Mouse (Mus musculus) limb, embryonic 11.5 days (tissue): ENCODE data around the gene Baiap2l2. TPM values are rescaled to one million over a fixed set of nuclear protein-coding genes. Genes with fewer than 3 reads are reported as not detected.

Experiments
- ATAC-seq: fragments of 200-750 bp; cut with Nextera tagmentation; 2 replicates; pipeline ENCODE4 v1.8.0; 2017; ENCODE audit warnings: low read depth; ENCODE audit not compliant: insufficient number of reproducible peaks, low FRiP score, low TSS enrichment
- DNase-seq: peaks from one replicate; pipeline ENCODE4 v3.0.0-alpha.2; 2015; ENCODE audit warnings: low spot score
- H3K27ac ChIP-seq: fragments of 300-500 bp; sonication (generic); replicated peaks from 2 replicates; pipeline ENCODE4 v1.5.1; 2014; ENCODE audit warnings: low read depth, mild to moderate bottlenecking, low read length
- H3K27me3 ChIP-seq: fragments of 300-500 bp; sonication (generic); 2 replicates; pipeline ENCODE4 v1.6.1; 2014; ENCODE audit warnings: mild to moderate bottlenecking, low read length, mixed read lengths; ENCODE audit not compliant: control insufficient read depth, insufficient read depth
- H3K36me3 ChIP-seq: fragments of 300-500 bp; sonication (generic); 2 replicates; pipeline ENCODE4 v1.6.1; 2014; ENCODE audit warnings: mild to moderate bottlenecking, low read length, moderate library complexity, mixed read lengths; ENCODE audit not compliant: control insufficient read depth, insufficient read depth
- H3K4me1 ChIP-seq: fragments of 300-500 bp; sonication (generic); 2 replicates; pipeline ENCODE4 v1.6.1; 2014; ENCODE audit warnings: low read length, mixed read lengths; ENCODE audit not compliant: control insufficient read depth, insufficient read depth
- H3K4me2 ChIP-seq: fragments of 300-500 bp; sonication (generic); 2 replicates; pipeline ENCODE4 v1.6.1; 2014; ENCODE audit warnings: low read depth, mild to moderate bottlenecking, moderate library complexity; ENCODE audit not compliant: severe bottlenecking
- H3K4me3 ChIP-seq: fragments of 300-500 bp; sonication (generic); 2 replicates; pipeline ENCODE4 v1.5.1; 2014; ENCODE audit warnings: low read depth, low read length
- H3K9ac ChIP-seq: fragments of 300-500 bp; sonication (generic); 2 replicates; pipeline ENCODE4 v1.6.1; 2014; ENCODE audit warnings: mild to moderate bottlenecking, low read length
- H3K9me3 ChIP-seq: fragments of 300-500 bp; sonication (generic); 2 replicates; pipeline ENCODE4 v1.6.1; 2016; ENCODE audit warnings: low read length; ENCODE audit not compliant: control insufficient read depth
- WGBS: fragments of 180-500 bp; shearing (Covaris S2); extraction: QIAGEN DNeasy Blood & Tissue Kit; methylation state at CpG from one replicate; pipeline ENCODE4 v1.1.7; 2014; 5-methylcytosine and 5-hydroxymethylcytosine counted together
- polyA plus RNA-seq: library from polyadenylated mRNA; unstranded; fragments of >200 nt; fragmentation: Nextera tagmentation; extraction: Ambion mirVana; gene quantifications from 2 replicates; pipeline ENCODE4 v1.2.1, GENCODE M21; 2014

Gene Baiap2l2
- polyA plus RNA-seq, 1 experiment from 2014 or later = 0.88 TPM

DNA sequence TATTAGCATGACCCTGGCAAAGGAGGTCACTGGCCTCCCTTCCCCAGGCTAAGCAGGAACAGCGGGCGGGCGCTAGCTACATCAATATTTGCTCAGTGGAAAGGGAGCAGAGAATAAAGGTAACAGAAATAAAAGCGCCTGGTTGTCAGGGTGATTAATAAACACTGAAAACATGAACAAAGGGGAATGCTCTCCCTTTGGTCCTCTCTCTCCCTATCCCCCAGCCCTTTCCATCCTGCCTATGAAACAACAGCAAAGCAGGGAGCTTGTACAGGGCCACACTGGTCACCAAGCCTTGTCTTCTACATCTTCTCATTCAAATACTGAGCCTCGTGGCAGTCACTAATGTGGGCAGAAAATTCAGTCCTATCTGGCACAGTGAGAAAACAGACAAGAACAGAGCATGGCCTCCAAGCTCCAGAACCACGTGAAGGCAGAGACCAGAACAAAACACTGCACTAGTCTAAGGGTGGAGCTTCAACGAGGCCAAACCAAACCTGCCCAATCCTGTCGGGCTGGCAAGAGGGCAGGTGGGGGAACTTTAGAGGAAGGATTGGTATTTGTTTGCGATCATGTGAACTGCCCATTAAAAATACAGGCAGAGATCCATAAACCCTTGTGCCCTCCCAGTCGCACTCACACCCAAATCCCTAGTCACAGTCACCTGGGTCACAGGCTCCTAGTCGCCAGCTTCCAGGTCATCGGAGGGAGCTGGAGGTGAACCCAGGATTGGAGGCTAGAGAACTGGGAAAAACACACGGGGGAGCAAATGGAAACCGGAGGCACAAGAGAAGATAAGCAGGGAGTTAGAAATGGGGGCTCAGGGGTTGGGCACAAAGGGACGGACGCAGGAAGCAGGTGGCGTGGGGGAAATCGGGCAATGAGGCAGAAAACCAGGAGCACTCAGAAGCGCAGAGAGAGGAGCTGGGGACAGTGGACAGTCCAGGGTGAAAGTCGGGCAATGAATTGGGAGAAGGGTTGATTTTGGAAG is 41.9 kb upstream of the Baiap2l2 start:
- WGBS = 18% methylated on average over 20 of the region's 20 CpGs
- DNase-seq = peak; percentile 60
- no peaks in the 10 kb centered on the region for H3K9me3 ChIP-seq
- no peak for ATAC-seq
- peaks cover 17% of the 10 kb centered on the region for H3K4me1 ChIP-seq
- H3K9ac ChIP-seq = peak overlapping the region; percentile 69
- H3K4me3 ChIP-seq = peak overlapping the region; percentile 50
- peak overlapping the region; percentile 75 for H3K27ac ChIP-seq
- no peaks in the 10 kb centered on the region for H3K36me3 ChIP-seq
- no peaks in the 10 kb centered on the region for H3K27me3 ChIP-seq
- H3K4me2 ChIP-seq = peak overlapping the region; percentile 85

DNA sequence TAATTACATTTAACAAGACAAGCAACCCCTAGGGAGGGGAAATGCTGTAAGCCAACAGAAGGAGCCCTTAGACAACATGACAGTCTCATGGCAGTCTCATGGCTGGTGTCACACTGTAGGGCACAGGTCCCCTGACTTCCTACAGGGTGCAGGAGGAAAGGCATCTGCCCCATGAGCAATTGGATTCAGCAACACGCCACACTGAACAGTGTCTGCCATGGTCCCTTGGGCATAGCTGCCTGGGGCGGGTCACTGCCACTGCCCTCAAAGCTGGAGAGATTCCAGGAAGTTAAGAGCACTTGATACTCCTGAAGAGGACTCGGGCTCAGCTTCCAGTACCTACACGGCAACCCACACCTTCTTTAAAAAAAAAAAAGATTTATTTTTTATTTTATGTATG is 40.9 kb upstream of the Baiap2l2 start:
- no peak overlapping the region for H3K27ac ChIP-seq
- H3K36me3 ChIP-seq = no peaks in the 10 kb centered on the region
- DNase-seq (no peak), ATAC-seq (no peak)
- WGBS = 83% methylated on average over 4 of the region's 4 CpGs
- H3K4me2 ChIP-seq = no peak overlapping the region
- H3K4me3 ChIP-seq = no peak overlapping the region
- H3K9me3 ChIP-seq = no peaks in the 10 kb centered on the region
- peaks cover 17% of the 10 kb centered on the region for H3K4me1 ChIP-seq
- H3K9ac ChIP-seq = no peak overlapping the region
- H3K27me3 ChIP-seq = no peaks in the 10 kb centered on the region

DNA sequence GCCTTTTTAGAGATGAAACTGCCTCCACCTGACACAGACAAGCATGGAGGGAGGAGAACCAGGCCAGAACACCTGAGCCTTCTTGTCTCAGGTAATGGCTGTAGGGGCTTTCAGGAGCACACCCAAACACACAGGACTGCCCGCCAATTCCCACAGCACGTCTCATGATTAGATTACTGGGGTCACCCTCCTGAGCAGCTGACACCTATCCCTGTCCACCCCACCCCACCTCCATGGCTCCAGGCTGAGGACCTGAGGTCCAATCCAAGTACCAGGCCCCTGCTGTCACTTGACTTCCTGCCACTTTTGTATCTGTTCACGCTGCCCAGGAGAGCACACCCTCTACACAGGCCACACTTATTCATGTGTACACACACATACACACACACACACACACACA is 40.4 kb upstream of the Baiap2l2 start:
- ATAC-seq (no peak), DNase-seq (no peak)
- Histone ChIP-seq H3K9me3 (no peaks in the 10 kb centered on the region), H3K9ac (no peak overlapping the region), H3K36me3 (no peaks in the 10 kb centered on the region), H3K4me1 (peaks cover 17% of the 10 kb centered on the region), H3K4me2 (no peak overlapping the region), H3K27ac (no peak overlapping the region), H3K27me3 (no peaks in the 10 kb centered on the region), H3K4me3 (no peak overlapping the region)
- 80% methylated on average over 3 of the region's 3 CpGs for WGBS

DNA sequence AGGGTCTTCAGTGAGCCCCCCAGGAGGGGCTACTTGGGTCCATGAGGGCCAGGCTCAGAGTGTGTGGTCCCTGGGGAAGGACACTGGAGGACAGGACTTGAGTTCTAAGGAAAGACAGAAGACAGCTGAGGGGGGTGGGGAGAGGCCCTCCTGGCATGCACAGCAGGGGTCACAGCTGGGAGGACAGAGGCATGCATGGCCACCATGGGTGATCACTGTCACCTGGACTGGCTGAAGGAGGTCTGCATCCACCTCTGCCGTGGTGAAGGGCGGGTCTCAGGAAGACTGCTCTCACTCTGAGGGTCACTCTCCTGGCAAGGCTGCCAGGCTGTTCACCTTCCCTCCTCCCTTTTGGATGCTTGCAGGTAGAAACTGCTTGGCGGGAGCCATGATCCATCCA is 39.0 kb upstream of the Baiap2l2 start:
- ATAC-seq (no peak), DNase-seq (no peak)
- peaks cover 17% of the 10 kb centered on the region for H3K4me1 ChIP-seq
- WGBS = 89% methylated on average over 3 of the region's 3 CpGs
- no peaks in the 10 kb centered on the region for H3K9me3 ChIP-seq
- no peaks in the 10 kb centered on the region for H3K36me3 ChIP-seq
- peak overlapping the region; percentile 1; the same call in 1 of the 2 replicates for H3K27ac ChIP-seq
- no peak overlapping the region for H3K4me3 ChIP-seq
- H3K9ac ChIP-seq = no peak overlapping the region
- no peaks in the 10 kb centered on the region for H3K27me3 ChIP-seq
- no peak overlapping the region for H3K4me2 ChIP-seq

DNA sequence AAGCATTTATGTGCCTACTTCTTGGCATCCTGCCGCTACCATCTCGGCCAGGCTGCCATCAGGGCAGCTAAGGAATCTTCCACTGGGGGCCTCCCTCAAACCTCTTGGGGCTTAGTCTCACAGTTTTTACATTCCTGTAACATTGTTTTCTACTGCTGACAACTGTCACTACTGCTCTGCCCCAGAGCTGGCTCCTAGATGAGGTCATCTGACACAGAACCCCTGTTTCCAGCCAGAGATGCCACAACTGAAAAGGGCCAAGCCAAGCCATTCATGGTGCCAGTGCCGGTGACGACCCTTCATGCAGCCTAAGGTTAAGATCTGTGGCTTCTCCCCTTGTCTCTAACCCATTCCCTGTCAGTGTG is 38.4 kb upstream of the Baiap2l2 start:
- no peak overlapping the region for H3K4me3 ChIP-seq
- no peaks in the 10 kb centered on the region for H3K9me3 ChIP-seq
- no peak overlapping the region for H3K4me2 ChIP-seq
- H3K27me3 ChIP-seq = no peaks in the 10 kb centered on the region
- H3K36me3 ChIP-seq = no peaks in the 10 kb centered on the region
- peaks cover 17% of the 10 kb centered on the region for H3K4me1 ChIP-seq
- DNase-seq (no peak), ATAC-seq (no peak)
- WGBS = 91% methylated on average over 4 of the region's 4 CpGs
- H3K27ac ChIP-seq = peak overlapping the region; percentile 1; the same call in 1 of the 2 replicates
- no peak overlapping the region for H3K9ac ChIP-seq

DNA sequence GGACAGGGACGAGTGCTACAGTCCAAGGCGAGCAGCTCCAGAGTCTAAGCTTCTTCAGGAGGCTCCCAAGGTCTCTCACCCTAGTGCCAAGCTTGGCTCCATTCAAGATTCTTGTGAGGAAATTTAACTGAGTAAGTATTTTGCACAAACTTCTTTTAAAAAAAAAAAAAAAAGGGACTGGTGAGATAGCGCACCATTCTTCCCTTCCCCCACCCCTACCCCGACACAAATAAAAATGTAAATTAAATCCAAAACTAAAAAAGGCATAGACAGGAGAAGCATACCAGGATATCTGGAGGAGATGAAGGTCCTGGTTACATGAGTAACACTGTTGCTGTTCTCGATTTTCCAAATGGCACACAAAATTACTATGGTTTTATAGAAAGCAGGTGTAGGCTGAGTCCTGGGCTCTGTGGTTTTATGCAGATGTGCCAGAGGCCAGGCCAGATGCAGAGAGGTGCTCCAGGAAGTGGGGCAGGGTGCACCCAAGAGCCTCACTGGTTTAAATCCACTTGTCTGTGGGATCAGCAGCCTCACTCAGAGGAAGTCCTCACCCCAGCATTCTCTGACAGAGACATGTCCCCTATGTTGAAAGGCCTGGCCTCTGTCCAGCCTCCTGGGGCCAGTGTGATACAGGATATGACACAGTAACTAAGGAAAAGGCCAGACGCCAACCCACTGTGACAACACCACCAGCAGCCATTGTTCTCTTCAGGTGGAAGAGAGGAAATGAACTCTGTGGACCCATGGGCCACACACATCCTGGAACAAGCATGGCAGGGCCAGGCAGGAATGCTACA is 37.9 kb upstream of the Baiap2l2 start:
- WGBS = 77% methylated on average over 6 of the region's 6 CpGs
- H3K9ac ChIP-seq = no peak overlapping the region
- DNase-seq (no peak), ATAC-seq (no peak)
- no peaks in the 10 kb centered on the region for H3K36me3 ChIP-seq
- no peak overlapping the region for H3K4me3 ChIP-seq
- no peaks in the 10 kb centered on the region for H3K27me3 ChIP-seq
- H3K4me2 ChIP-seq = no peak overlapping the region
- H3K4me1 ChIP-seq = peaks cover 17% of the 10 kb centered on the region
- H3K27ac ChIP-seq = no peak overlapping the region
- H3K9me3 ChIP-seq = no peaks in the 10 kb centered on the region

DNA sequence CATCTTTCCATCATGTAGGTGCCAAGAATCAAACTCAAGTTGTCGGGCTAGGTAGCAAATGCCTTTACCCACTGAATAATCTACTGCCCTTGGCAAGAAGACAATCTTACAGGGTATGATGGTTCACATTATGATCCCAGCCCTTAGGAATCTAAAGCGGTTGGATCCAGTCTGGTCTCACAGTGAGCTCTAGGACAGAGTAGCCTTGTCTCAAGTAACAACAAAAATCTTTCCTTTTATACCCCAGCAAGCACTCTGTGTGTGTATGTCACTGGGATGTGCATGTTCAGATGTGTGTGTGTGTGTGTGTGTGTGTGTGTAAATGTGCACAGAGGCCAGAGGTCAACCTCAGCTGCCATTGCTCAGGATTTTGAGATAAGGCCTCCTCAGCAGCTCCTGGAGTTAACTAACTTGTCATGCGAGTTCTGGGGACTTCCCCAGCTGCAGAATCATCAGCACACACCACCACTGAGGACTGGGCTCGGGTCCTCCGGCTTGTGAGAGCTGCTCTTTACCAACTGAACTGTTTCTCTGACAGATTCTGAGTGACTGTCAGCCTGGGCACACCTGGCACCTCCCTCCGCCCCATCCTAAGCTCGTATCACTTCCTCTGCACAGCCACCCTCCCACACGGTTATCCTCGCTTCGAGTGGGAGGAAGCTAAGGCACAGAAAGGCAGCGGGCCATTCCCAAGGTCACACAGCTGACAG is 37.1 kb upstream of the Baiap2l2 start:
- Histone ChIP-seq H3K4me1 (peaks cover 14% of the 10 kb centered on the region), H3K9me3 (no peaks in the 10 kb centered on the region), H3K27ac (no peak overlapping the region), H3K36me3 (no peaks in the 10 kb centered on the region), H3K27me3 (no peaks in the 10 kb centered on the region), H3K9ac (no peak overlapping the region), H3K4me3 (no peak overlapping the region), H3K4me2 (no peak overlapping the region)
- no peak for DNase-seq
- ATAC-seq = no peak
- WGBS = 75% methylated on average over 11 of the region's 11 CpGs

DNA sequence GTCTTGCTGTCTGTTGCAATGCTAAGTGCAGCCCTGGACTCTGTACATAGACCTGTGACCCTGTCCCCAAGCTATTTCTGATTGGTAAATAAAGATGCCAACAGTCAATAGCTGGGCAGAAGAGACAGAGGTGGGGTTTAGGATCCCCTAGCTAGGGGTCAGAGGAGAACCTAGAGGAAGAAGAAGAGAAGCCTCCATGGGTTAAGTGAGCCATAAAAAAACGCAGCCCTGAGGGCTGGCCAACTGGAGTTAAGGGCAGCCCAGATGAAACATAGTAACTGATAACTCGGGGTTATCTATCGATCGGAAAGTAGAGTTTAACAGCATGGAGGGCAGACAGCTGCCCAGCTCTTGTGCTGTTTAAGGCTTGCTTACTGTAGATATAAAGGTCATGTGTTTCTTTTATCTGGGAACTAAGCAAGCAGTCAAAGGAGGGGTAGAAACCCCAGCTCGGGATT is 36.4 kb upstream of the Baiap2l2 start:
- ATAC-seq (no peak), DNase-seq (no peak)
- Histone ChIP-seq H3K4me2 (no peak overlapping the region), H3K27ac (no peak overlapping the region), H3K36me3 (no peaks in the 10 kb centered on the region), H3K4me3 (no peak overlapping the region), H3K9ac (no peak overlapping the region), H3K4me1 (peaks cover 11% of the 10 kb centered on the region; the same call in 1 of the 2 replicates), H3K9me3 (no peaks in the 10 kb centered on the region), H3K27me3 (no peaks in the 10 kb centered on the region)
- WGBS = 76% methylated on average over 5 of the region's 5 CpGs
